Mouse (Mus musculus): Measurements from ENCODE around the gene Lrp5. TPM values are rescaled to one million over a fixed set of nuclear protein-coding genes. Genes with fewer than 3 reads are reported as not detected.
A peak's percentile ranks its signal among the peaks of the same experiment; 100 is the strongest.

Gene Lrp5
- total and polyA plus RNA-seq, 2 experiments from 2014 or later, result 1.1 to 17.6 TPM

DNA sequence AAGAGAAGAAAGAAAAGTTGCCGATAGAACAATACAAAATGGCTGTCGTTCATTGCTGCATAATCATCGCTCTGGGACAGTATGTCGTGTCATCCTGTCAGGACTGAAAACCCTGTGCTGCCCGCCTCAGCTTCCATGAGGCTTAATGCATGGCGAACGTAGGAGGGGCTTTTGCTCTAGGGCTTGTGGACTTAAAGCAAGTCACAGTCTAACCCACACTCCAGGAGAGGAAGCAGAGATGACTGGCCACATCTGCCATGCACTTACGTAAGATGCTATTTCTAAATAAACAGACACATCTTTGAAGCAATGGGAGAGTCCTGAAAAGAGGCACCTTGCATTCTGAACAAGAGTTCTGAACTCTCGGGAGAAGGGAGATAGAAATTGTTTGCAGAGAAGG lies 36.8 kb upstream of the Lrp5 start:
- Histone ChIP-seq H3K36me3 (ENCODE audit: insufficient read depth, low read length) (no peaks in the 10 kb centered on the region), H3K9ac (replicated peaks; ENCODE audit: low read length) (no peak overlapping the region), H3K4me1 (ENCODE audit: insufficient read depth, low read length) (peaks cover 7% of the 10 kb centered on the region), H3K9me3 (ENCODE audit: low read length) (no peaks in the 10 kb centered on the region), H3K27ac (no peak overlapping the region), H3K4me3 (ENCODE audit: low read length) (no peak overlapping the region), H3K4me2 (ENCODE audit: low read depth, low read length) (no peak overlapping the region), H3K27me3 (ENCODE audit: insufficient read depth, low read length) (no peaks in the 10 kb centered on the region)
- no peak for TF ChIP-seq CTCF (IDR thresholded peaks at IDR 0.05; ENCODE audit: low read depth)
- no peak for DNase-seq (ENCODE audit: low spot score)
- ATAC-seq, result no peak
- 95% methylated on average over 9 of the region's 9 CpGs for WGBS

DNA sequence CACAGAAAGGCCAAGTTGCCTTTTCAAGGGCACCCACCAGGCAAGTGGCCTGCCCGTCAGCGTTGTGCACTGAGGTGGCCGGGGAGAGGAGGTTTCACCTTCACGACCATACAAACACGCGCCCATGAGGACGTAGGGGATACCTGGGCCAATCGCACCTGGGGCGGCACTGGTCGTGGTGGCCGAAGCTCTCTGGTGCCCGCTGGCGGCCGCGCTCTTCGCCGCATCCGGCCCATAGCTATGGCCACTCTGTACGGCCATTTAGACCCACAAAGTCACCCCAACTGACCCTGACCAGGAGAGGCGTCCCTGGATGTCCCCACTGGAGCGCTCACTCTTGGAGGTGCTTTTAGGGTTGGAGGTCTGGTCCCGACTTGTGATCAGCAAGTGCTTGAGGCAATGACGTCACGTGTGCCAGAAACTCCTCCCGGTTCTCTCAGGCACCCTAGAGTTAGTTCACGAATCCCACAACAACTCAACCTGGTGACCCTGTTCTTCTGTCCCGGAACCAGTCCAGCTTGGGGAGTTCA lies 33.1 kb upstream of the Lrp5 start:
- Histone ChIP-seq H3K4me2 (ENCODE audit: low read depth, low read length) (peak overlapping the region; percentile 86), H3K27ac (peak overlapping the region; percentile 20; the same call in 1 of the 2 replicates), H3K36me3 (ENCODE audit: insufficient read depth, low read length) (peaks cover 29% of the 10 kb centered on the region), H3K9ac (replicated peaks; ENCODE audit: low read length) (peak overlapping the region; percentile 33; the same call in 1 of the 2 replicates), H3K9me3 (ENCODE audit: low read length) (no peaks in the 10 kb centered on the region), H3K27me3 (ENCODE audit: insufficient read depth, low read length) (no peaks in the 10 kb centered on the region), H3K4me3 (ENCODE audit: low read length) (peak overlapping the region; percentile 40), H3K4me1 (ENCODE audit: insufficient read depth, low read length) (peaks cover 7% of the 10 kb centered on the region)
- DNase-seq (ENCODE audit: low spot score) (peak; percentile 57), ATAC-seq (peak; percentile 81)
- peak; percentile 61 for TF ChIP-seq CTCF (IDR thresholded peaks at IDR 0.05; ENCODE audit: low read depth)
- WGBS, result 2% methylated on average over 27 of the region's 27 CpGs

DNA sequence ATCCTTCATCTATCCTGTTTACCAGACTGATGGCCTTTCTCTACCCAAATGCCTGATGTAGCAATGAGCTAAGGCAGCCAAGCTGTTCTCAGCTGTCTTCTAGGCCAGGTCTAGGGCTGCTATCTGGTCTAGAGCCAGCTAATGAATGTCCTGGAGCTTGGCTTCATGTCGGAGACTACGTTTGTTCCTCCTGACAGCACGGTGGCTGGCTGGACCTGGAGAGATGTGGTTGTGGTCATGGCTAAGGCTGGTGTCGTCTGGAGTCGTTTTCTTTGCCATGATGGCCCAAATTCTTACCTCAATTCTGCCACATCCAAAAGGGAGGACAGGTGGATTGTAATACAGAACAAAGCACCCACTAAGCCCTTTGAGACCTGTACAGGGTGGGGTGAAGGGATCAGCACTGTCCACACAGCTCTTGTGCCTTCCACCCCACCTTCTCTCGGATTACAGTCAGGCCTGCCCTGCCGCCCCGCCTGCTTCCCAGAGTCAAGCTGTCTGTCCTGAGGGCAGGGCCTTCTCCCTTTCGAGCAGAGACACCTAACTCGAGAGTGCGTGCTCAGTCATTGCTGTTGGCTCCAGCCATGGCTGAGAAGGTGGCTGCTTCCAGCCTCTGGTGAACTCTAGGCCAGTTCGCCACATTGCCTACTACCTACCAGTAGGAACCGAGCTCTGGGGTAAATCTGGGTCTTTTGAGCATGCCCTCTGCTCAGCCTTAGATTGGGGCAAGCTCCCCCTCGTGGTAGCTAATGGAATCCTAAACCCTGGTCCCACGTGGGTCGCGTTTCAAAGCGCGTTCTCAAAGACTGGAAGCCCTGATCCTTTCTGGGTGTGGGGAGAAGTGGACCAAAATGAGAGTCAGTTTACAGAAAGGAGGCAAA lies 32.4 kb upstream of the Lrp5 start:
- ATAC-seq, result peak; percentile 82

DNA sequence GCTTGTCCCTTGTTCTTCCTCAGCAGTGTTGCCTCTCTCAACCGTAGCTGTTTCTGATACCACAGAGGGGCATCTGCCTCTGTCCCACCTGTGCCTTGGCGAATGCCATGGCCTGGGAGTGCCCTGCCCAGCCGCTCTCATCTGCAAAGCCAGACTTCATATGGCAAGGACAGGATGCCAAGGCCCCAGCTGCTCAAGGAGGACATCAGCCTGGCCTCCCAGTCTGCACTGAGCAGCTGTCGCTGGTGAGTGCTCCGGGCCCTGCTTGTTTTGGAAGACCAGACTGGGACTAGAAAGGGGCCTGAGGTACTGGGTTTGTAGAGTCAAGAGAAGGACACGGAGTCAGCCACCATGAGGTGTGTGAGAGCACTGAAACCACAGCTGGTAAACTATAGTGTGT lies 28.0 kb upstream of the Lrp5 start:
- H3K4me3 ChIP-seq (ENCODE audit: low read length), result no peak overlapping the region
- no peaks in the 10 kb centered on the region for H3K9me3 ChIP-seq (ENCODE audit: low read length)
- peaks cover 29% of the 10 kb centered on the region for H3K36me3 ChIP-seq (ENCODE audit: insufficient read depth, low read length)
- no peak overlapping the region for H3K4me2 ChIP-seq (ENCODE audit: low read depth, low read length)
- H3K9ac ChIP-seq (replicated peaks; ENCODE audit: low read length), result no peak overlapping the region
- no peak for TF ChIP-seq CTCF (IDR thresholded peaks at IDR 0.05; ENCODE audit: low read depth)
- ATAC-seq (peak; percentile 46), DNase-seq (ENCODE audit: low spot score) (peak; percentile 48)
- H3K27me3 ChIP-seq (ENCODE audit: insufficient read depth, low read length), result no peaks in the 10 kb centered on the region
- H3K4me1 ChIP-seq (ENCODE audit: insufficient read depth, low read length), result peaks cover 6% of the 10 kb centered on the region
- 70% methylated on average over 6 of the region's 6 CpGs for WGBS
- H3K27ac ChIP-seq, result no peak overlapping the region

More for the DNA sequence above, 32.4 kb upstream of the Lrp5 start:
- 37% methylated on average over 19 of the region's 19 CpGs for WGBS
- H3K4me3 ChIP-seq (ENCODE audit: low read length), result peak overlapping the region; percentile 40
- peaks cover 29% of the 10 kb centered on the region for H3K36me3 ChIP-seq (ENCODE audit: insufficient read depth, low read length)
- peak overlapping the region; percentile 33; the same call in 1 of the 2 replicates for H3K9ac ChIP-seq (replicated peaks; ENCODE audit: low read length)
- no peaks in the 10 kb centered on the region for H3K27me3 ChIP-seq (ENCODE audit: insufficient read depth, low read length)
- H3K4me1 ChIP-seq (ENCODE audit: insufficient read depth, low read length), result peaks cover 7% of the 10 kb centered on the region
- peak overlapping the region; percentile 86 for H3K4me2 ChIP-seq (ENCODE audit: low read depth, low read length)
- no peaks in the 10 kb centered on the region for H3K9me3 ChIP-seq (ENCODE audit: low read length)
- TF ChIP-seq CTCF (IDR thresholded peaks at IDR 0.05; ENCODE audit: low read depth), result peak; percentile 67
- peak overlapping the region; percentile 20; the same call in 1 of the 2 replicates for H3K27ac ChIP-seq
- peak; percentile 83 for DNase-seq (ENCODE audit: low spot score)

DNA sequence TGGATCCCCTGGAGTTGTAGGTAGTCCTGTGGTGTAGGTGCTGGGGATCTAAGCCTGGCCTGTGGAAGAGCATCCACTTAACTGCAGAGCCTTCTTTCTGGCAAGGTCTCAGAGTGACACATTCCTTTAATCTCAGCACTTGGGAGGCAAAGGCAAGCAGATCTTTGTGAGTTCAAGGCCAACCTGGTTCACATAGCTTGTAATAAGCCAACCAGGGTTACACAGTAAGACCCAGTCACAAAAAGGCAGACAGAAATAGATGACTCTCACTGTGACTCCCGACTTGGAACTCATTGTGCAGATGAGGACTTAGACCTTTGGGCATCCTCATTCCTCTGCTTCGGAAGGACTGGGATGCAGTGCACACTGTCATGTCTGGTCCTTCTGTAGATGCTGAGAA lies 24.1 kb upstream of the Lrp5 start:
- Histone ChIP-seq H3K4me2 (ENCODE audit: low read depth, low read length) (no peak overlapping the region), H3K4me1 (ENCODE audit: insufficient read depth, low read length) (peaks cover 8% of the 10 kb centered on the region; the same call in 1 of the 2 replicates), H3K9me3 (ENCODE audit: low read length) (no peaks in the 10 kb centered on the region), H3K9ac (replicated peaks; ENCODE audit: low read length) (no peak overlapping the region), H3K27me3 (ENCODE audit: insufficient read depth, low read length) (no peaks in the 10 kb centered on the region), H3K36me3 (ENCODE audit: insufficient read depth, low read length) (peaks cover 6% of the 10 kb centered on the region; the same call in 1 of the 2 replicates), H3K4me3 (ENCODE audit: low read length) (no peak overlapping the region), H3K27ac (no peak overlapping the region)
- no peak for TF ChIP-seq CTCF (IDR thresholded peaks at IDR 0.05; ENCODE audit: low read depth)
- ATAC-seq (no peak), DNase-seq (ENCODE audit: low spot score) (no peak)
- 94% methylated on average over 2 of the region's 2 CpGs for WGBS

DNA sequence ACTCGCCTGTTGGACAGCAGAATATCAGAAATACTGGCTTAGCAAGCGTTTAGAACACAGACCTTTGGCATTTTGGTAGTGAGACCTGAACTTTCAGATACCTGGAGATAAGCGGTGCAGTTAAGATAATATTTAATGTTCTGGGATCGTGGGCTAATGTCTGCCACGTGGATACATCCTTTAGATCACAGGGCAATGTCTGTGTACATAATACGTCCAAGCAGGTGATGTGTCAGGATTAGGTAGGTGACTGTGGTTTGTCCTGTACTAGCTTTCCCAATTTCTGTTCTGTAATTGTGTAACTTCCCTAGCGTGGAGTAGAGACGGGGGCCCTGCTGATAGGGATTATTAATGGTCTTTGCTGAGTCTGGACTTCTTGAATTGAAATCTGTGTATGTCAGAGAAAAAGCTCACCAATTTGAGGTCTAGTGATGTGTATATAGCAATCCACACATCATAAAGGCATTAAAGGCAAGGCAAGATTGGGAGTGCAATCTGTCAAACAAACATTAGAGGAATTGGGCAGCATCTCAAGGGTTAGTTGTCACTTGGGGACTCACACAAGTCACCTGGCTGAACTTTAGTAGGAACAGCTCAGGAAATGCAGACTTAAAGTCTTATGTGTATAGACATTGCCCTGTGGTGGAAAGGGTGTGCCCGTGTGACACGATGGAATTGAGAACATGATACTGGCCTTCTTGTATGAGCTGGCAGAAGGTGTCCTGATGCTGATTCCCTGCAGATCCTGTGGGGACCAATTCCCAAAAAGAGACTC lies 22.8 kb upstream of the Lrp5 start:
- H3K9ac ChIP-seq (replicated peaks; ENCODE audit: low read length), result peak overlapping the region; percentile 81
- DNase-seq (ENCODE audit: low spot score) (no peak), ATAC-seq (no peak)
- 42% methylated on average over 10 of the region's 10 CpGs for WGBS
- H3K36me3 ChIP-seq (ENCODE audit: insufficient read depth, low read length), result no peaks in the 10 kb centered on the region
- peaks cover 8% of the 10 kb centered on the region; the same call in 1 of the 2 replicates for H3K4me1 ChIP-seq (ENCODE audit: insufficient read depth, low read length)
- H3K4me2 ChIP-seq (ENCODE audit: low read depth, low read length), result peak overlapping the region; percentile 70
- H3K27me3 ChIP-seq (ENCODE audit: insufficient read depth, low read length), result no peaks in the 10 kb centered on the region
- peak overlapping the region; percentile 84 for H3K4me3 ChIP-seq (ENCODE audit: low read length)
- no peak for TF ChIP-seq CTCF (IDR thresholded peaks at IDR 0.05; ENCODE audit: low read depth)
- H3K9me3 ChIP-seq (ENCODE audit: low read length), result no peaks in the 10 kb centered on the region
- no peak overlapping the region for H3K27ac ChIP-seq
